Mouse (Mus musculus) cerebellum, postnatal 4 days (tissue): ENCODE measurements around the gene Cntn5.

Source experiments
- DNase-seq, 2 experiments: peaks; one replicate each; pipeline ENCODE4 v3.0.0; 2022; ENCODE audit warnings: low spot score in 2 of 2, mixed read lengths in 1 of 2

The Cntn5 gene

DNA sequence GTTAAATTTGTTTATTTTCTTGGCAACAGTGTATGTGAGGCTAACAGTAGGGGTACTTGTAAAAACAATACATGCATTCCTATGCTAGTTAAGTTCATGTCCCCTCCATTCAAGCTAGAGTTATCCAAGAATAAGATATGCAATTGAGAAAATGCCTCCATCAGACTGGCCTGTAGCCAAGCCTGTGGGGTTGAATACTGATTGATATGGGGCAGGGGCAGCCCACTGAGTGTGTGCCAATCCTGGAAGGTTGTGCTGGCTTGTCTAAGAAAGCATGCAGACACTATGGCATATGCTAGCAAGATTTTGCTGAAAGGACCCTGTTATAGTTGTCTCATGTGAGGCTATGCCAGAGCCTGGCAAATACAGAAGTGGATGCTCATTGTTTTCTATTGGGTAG, 1196.8 kb downstream of the Cntn5 start:
- DNase-seq, result peak in 1 of 2 experiments; percentile 16

DNA sequence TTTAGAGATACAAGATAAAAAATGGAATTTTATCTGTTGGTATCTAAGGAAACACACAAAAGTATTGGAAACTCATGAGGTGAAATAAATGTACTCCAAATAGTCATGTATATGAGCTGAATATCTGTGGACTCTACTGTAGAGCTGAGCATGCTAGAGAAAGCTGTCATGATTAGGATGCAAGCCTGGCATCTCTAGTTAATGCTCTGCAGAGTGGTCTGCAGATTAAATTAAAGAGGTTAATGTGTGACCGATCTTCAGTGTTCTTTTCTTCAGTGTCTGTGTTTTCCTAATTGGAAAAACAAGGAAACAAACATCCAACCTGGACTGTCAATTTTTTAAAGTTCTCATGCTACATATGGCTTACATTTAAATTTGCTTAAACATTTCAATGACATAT, 1199.4 kb downstream of the Cntn5 start:
- DNase-seq, result no peak

DNA sequence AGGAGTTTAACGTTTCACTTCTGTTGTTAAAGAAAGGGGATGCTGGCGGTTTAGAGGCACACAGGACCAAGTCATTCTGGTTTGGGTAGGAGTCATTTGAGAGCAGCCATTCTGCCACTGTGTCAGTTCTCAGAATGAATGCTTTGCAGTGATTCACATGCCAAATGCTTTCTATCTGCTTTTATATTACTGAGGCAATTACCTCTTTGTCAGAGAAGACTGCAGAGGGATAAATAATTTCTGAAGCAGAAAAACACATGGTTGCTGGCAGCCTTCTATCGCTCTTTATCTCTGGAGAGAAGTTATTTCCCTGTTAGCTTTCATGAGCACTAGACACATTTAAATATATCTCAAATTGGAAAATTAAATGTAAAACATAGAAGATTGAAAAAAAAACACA, 1207.9 kb downstream of the Cntn5 start:
- DNase-seq, result no peak

DNA sequence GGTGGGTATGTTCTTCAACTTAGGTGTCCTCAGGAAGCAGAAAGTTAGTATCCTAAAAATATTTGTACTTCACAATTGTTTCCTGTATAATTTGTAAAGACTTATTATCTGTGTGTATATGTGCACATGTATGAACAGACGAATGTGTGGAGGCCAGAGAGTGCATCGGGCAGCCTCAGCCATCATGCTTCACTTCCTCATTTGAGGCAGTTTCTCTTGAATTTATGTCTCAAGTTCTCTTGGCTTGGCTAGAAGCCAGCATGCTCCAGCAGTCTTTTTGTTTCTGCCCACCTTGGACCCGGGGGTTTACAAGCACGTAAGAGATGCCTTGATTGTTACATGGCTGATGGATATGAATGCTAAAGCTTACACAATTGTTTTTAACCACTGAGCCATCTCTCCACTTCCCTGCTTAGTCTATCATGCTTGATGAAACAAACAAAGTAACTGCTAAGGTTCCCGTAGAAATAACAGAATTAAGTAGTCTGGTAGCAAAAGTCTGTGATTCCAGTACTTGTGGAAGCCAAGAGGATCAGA, 1222.2 kb downstream of the Cntn5 start:
- DNase-seq, result no peak

DNA sequence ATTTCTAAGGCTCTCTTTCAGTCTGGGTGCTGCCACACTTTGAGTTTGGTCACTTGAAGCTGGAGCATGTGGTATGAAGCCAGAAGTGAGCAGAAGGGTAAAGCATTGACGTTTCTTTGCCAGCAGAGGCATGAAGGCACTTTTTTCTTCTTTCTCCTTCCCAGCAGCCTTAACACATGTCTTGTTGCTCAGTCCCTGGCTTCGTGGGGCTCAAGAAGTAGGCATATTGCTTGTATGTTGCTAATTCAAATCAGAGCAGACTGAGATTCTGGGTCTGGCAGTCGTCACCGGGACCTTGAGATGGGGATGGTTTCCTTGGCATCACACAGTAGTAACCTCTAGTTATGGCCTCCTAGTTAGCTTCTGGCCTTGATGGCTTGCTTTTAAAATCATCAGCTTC, 1228.5 kb downstream of the Cntn5 start:
- no peak for DNase-seq

DNA sequence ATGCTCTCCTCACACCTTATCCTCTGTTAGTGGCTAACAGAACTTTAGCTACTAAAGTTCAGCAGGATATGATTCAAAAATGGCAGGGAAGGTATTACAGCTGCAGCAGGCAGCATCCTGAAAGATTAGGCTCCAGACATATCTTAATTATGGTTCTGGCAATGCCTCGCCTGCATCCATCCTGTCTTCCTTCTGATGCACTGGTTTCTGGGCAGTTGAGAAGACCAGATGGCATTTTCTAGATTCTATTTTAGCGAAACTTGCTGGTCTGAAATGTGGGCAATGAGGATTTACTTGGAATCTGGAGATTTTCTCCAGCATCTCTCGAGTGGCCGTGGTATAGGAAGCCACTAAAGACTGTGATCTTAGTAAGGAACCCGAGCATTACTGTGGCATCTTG, 1230.0 kb downstream of the Cntn5 start:
- DNase-seq, result no peak

DNA sequence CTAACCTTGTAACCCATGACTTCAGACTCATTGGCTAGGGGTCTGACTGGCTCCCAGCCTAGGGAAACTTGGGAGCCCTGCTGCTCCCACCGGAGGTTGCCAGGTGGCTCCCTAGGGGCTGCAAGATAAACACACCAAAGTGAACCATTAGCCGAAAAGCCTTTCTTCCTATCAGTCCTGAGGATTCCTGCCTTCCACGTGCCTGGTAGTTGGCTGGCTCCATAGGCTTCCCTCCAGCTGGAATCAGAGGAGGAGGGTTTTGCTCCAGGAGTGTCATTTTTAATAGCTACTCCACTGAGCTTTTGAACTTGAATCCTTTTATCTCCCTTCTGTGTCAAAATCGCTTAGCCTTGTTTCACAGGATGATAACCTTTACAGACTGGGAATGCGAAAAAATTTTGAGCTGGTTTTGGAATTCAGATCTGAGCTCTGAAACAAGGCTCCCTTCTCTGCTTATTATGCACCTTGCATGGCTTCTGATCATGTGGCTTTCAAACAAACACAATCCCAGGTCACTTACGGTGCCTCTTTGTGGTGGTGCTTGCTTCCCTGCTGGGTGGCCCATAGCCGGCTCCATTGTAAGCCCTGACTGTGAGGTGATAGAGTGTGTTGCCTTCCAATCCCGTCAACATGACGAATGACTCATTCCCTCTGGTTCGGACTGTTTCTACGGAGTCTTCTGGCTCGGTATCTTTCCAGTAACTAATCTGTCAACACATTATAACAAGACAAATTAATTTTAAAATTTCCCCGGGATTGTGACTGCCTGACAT, 1231.1 kb downstream of the Cntn5 start:
- DNase-seq, result no peak

DNA sequence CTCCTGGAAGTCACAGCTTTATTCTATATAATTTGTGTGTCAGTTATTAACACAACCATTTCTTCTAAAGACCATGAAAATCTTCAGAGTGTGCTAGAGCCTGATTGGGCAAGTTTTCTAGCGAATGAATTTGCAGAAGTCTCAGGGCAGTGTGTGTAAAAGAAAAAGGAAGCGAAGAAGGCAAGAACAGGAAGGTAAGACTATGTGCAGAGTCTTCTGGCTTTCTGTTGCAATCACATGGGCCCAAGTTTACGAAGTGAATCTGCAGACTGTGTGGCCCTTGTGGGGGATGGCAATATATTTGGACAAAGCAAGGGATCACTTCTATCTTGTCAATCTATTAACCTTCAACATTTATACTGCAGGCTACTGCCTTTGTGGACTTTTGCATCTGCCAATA, 1251.1 kb downstream of the Cntn5 start:
- DNase-seq, result no peak

DNA sequence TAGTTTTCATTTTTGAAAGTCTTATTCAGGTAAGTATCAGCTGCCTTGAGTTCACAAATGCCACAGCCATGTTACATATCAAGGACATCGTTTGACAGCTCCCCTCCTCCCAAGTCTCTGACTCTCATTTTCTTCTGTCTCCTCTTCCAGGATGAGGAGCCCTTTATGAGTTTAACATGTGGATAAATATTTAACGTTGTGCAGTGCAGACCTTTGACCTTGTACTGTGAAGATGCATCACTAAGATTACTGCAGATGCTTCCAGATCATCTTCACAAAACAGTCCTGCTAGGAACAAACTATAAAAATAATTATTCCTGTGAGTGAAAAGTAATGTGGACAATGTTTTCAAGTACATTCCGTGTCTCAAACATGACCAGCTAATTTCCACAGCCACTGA, 1257.2 kb downstream of the Cntn5 start:
- no peak for DNase-seq

DNA sequence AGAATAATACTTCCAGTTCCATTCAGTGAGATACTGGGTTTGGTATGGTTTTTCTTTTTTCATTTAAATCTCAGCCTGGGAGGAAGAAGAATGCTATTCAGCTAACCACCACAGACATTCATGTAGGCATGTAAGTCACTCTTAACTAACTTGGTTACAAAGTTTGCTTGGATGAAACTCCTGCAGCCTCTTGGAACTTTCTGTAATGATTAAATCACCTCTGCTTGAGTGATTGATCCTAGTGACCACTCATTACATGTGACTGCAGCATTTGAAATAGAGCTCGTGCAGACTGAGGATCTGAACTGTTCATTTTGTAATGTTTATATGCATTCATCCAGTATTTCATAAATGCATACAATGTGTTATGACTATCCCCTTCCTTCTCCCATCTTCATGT, 1258.3 kb downstream of the Cntn5 start:
- DNase-seq, result no peak
